Mouse (Mus musculus) neural tube, embryonic 11.5 days (tissue): ENCODE measurements around the gene Lrfn2. TPM values are rescaled to one million over a fixed set of nuclear protein-coding genes. Genes with fewer than 3 reads are reported as not detected.

Source experiments
- ATAC-seq: fragments of 200-750 bp; cut with Nextera tagmentation; 2 replicates; pipeline ENCODE4 v1.8.0; 2017; ENCODE audit warnings: moderate number of reproducible peaks, mild to moderate bottlenecking, moderate TSS enrichment, moderate library complexity; ENCODE audit not compliant: insufficient read depth, low FRiP score, low TSS enrichment
- DNase-seq: peaks from one replicate; pipeline ENCODE4 v3.0.0-alpha.2; 2015; ENCODE audit warnings: low spot score
- H3K27ac ChIP-seq: fragments of 300-500 bp; sonication (generic); 2 replicates; pipeline ENCODE4 v1.5.1; 2014; ENCODE audit warnings: low read depth, mild to moderate bottlenecking, low read length
- H3K27me3 ChIP-seq: fragments of 300-500 bp; sonication (generic); 2 replicates; pipeline ENCODE4 v1.6.1; 2014; ENCODE audit warnings: mild to moderate bottlenecking, low read length, mixed read lengths; ENCODE audit not compliant: control insufficient read depth, insufficient read depth
- H3K36me3 ChIP-seq: fragments of 300-500 bp; sonication (generic); 2 replicates; pipeline ENCODE4 v1.6.1; 2014; ENCODE audit warnings: mild to moderate bottlenecking, low read length, moderate library complexity, mixed read lengths; ENCODE audit not compliant: control insufficient read depth, insufficient read depth
- H3K4me1 ChIP-seq: fragments of 300-500 bp; sonication (generic); 2 replicates; pipeline ENCODE4 v1.6.1; 2014; ENCODE audit warnings: low read length, mixed read lengths; ENCODE audit not compliant: control insufficient read depth, insufficient read depth
- H3K4me2 ChIP-seq: fragments of 300-500 bp; sonication (generic); 2 replicates; pipeline ENCODE4 v1.6.1; 2014; ENCODE audit warnings: low read depth, mild to moderate bottlenecking, moderate library complexity
- H3K4me3 ChIP-seq: fragments of 300-500 bp; sonication (generic); 2 replicates; pipeline ENCODE4 v1.5.1; 2014; ENCODE audit warnings: low read depth, low read length
- H3K9ac ChIP-seq: fragments of 300-500 bp; sonication (generic); 2 replicates; pipeline ENCODE4 v1.6.1; 2014; ENCODE audit warnings: mild to moderate bottlenecking, low read length
- H3K9me3 ChIP-seq: fragments of 300-500 bp; sonication (generic); 2 replicates; pipeline ENCODE4 v1.6.1; 2016; ENCODE audit warnings: low read length; ENCODE audit not compliant: control insufficient read depth
- WGBS: fragments of 180-500 bp; shearing (Covaris S2); extraction: QIAGEN DNeasy Blood & Tissue Kit; methylation state at CpG from one replicate; pipeline ENCODE4 v1.1.7; 2014; 5-methylcytosine and 5-hydroxymethylcytosine counted together
- polyA plus RNA-seq: library from polyadenylated mRNA; unstranded; fragments of >200 nt; fragmentation: Nextera tagmentation; extraction: Ambion mirVana; gene quantifications from 2 replicates; pipeline ENCODE4 v1.2.1, GENCODE M21; 2014

The Lrfn2 gene
- polyA plus RNA-seq, 1 experiment from 2014 or later, result 1.1 TPM

DNA sequence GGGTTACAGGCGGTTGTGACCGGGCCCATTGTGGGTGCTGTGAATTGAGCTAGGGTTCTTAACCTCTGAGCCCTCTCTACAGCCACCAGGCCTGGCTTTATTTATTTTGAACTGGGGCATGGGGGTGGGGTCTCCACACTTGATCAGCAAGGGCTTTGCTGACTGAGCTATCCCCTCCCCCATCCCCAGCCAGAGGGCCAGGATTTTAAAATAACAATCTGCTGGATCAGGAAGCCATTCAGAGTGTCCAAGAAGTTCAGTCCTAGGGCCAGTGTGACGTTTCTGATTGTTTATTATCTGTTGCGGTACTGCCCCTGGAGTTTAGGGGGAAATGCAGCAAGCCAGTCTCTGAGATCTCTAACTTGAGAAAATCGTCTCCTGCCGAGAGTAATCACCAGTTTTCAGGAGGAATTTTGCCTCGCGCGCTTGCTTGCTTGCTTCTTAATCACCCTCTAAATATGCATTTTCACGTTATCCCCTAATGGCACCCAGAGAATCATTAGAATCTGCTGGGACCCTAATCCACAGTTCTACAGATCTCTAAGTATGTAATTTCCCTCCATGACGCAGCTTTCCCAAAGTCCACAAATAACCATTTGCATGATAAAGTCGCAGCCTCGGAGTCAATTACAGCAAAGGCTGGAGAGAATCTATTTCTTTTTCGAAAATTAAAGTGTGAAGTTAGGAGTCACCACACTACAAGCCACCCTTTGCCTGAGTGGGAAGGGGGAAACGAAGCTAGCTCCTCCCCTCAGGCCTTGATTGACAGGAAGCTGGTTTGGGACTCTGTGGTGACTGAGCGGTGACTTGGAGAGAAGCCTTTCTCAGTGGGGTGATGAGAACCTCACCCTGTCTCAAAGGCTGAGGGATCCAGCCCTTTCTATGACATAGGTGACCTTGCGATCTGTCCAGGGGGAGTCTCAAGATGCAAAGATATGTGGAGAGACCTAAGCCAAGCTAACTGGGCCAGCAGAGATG is 85.5 kb downstream of the Lrfn2 start:
- 44% methylated on average over 17 of the region's 17 CpGs for WGBS
- Histone ChIP-seq H3K9me3 (no peaks in the 10 kb centered on the region), H3K4me3 (no peak overlapping the region), H3K27me3 (no peaks in the 10 kb centered on the region), H3K4me2 (no peak overlapping the region), H3K36me3 (no peaks in the 10 kb centered on the region), H3K4me1 (no peaks in the 10 kb centered on the region), H3K9ac (no peak overlapping the region), H3K27ac (no peak overlapping the region)
- DNase-seq (no peak), ATAC-seq (no peak)

DNA sequence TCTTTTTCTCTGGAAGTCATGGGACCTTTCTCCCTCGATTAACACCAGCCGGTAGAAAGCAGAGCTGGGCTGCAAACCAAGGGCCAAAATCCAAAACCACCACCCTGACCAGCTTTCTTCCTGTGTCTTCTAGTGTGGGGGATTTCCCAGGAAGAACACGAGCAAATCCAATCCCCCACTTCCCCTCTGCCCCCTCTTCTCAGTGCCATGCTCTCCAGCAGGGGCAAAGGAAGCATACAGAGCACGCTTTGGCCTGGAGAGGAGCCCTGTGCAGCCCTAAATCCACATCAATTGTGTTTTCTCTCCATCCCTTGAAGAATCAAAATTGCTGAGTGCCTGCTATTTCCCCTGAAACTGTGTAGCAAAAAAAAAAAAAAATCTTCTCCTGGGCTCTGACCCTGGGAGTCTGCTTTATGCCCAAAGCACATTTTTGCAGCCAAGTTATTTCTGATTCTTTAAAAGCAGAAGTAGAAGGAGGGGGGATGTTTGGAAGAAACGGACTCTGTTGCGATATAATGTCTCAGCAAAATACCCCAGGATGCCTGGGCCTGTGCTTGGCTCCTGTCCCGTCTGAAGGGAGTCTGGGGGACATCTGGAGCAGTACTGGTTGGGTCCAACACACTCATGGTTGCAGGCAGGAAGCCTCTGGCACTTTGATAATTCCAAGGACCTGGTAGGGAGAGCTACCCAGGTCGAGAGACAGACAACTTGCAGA is 86.8 kb downstream of the Lrfn2 start:
- 83% methylated on average over 8 of the region's 8 CpGs for WGBS
- ATAC-seq (no peak), DNase-seq (no peak)
- Histone ChIP-seq H3K4me3 (no peak overlapping the region), H3K27ac (no peak overlapping the region), H3K9me3 (no peaks in the 10 kb centered on the region), H3K4me2 (no peak overlapping the region), H3K4me1 (no peaks in the 10 kb centered on the region), H3K27me3 (no peaks in the 10 kb centered on the region), H3K9ac (no peak overlapping the region), H3K36me3 (no peaks in the 10 kb centered on the region)

DNA sequence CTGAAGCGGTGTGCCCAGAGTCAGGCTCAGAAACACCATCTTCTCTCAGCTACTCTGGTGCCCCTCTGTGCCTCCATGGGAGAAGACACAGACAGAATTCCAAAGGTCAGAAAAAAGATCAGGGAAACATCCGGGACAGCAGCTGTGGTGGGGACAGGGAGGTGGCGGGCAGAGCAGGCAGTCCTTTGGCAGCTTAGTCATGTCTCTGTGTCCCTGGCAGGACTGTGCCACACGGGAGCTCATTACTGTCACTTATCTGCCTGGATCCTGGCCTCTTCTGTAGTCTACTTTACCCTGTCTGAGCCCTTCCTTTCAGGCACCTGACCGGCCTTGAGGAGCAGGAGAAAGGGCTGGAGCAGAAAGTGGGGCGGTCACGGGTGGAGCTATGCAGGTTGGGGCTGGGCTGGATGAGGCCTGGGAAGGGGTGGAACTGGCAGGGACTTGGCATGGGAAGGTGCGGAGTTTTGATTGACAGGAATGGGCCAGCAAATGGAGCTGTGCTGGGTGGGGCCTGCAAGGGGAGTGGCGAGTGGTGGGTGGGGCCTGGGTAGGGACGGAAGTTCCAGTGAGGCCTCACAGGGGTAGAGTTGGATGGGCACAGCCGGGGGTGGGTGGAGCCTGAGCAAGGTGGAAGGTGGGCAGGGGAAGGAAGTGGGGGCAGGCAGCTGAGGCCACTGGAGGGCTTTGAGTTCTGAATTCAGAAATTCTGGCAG is 97.5 kb downstream of the Lrfn2 start:
- no peak overlapping the region for H3K4me3 ChIP-seq
- H3K9me3 ChIP-seq, result no peaks in the 10 kb centered on the region
- H3K27me3 ChIP-seq, result no peaks in the 10 kb centered on the region
- H3K4me1 ChIP-seq, result no peaks in the 10 kb centered on the region
- 40% methylated on average over 11 of the region's 11 CpGs for WGBS
- ATAC-seq (no peak; the same call in 1 of the 2 replicates), DNase-seq (no peak)
- no peak overlapping the region for H3K4me2 ChIP-seq
- H3K27ac ChIP-seq, result no peak overlapping the region
- H3K9ac ChIP-seq, result no peak overlapping the region
- H3K36me3 ChIP-seq, result no peaks in the 10 kb centered on the region

DNA sequence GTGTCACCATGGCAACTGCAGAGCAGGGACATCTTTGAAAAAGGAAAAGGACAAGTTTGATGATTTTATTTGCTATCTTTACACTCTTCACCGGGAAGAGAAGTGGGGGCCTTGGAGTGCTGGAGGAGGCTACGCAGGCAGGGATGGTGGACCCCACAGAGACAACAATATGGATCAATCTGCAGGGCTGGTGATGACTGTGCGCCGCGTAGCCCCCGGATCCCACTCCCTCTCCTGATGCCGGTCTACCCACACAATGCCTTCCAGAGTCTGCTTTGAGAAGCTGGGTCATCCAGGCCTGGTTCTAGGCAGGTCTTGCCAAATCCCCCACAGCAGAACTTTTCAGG is 98.1 kb downstream of the Lrfn2 start:
- H3K36me3 ChIP-seq, result no peaks in the 10 kb centered on the region
- no peak overlapping the region for H3K27ac ChIP-seq
- no peaks in the 10 kb centered on the region for H3K4me1 ChIP-seq
- DNase-seq (no peak), ATAC-seq (no peak)
- no peaks in the 10 kb centered on the region for H3K9me3 ChIP-seq
- H3K4me3 ChIP-seq, result no peak overlapping the region
- H3K4me2 ChIP-seq, result no peak overlapping the region
- WGBS, result 79% methylated on average over 7 of the region's 7 CpGs
- H3K9ac ChIP-seq, result no peak overlapping the region
- no peaks in the 10 kb centered on the region for H3K27me3 ChIP-seq

DNA sequence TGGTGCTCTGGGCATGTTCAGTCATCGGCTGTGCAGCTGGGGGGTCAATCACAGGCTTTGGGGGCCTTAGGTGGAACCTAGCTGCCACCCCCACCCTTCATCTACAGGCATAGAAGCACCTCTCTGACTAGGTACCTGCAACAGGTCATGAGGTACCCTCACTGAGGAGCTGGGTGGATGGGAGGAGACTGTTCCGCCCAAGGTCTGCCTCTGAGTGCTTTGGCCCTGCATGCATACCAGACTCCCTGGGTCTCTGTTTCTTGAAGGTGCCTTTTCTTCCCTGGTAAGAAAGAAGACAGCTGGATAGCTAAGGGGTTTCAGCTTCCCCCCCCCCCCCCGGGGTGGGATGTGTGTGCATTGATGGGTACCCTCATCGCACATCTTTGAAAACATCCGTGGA is 98.7 kb downstream of the Lrfn2 start:
- Histone ChIP-seq H3K9me3 (no peaks in the 10 kb centered on the region), H3K4me1 (no peaks in the 10 kb centered on the region), H3K27ac (no peak overlapping the region), H3K4me2 (no peak overlapping the region), H3K36me3 (no peaks in the 10 kb centered on the region), H3K4me3 (no peak overlapping the region), H3K9ac (no peak overlapping the region), H3K27me3 (no peaks in the 10 kb centered on the region)
- DNase-seq (no peak), ATAC-seq (no peak)
- WGBS, result 91% methylated on average over 5 of the region's 5 CpGs

DNA sequence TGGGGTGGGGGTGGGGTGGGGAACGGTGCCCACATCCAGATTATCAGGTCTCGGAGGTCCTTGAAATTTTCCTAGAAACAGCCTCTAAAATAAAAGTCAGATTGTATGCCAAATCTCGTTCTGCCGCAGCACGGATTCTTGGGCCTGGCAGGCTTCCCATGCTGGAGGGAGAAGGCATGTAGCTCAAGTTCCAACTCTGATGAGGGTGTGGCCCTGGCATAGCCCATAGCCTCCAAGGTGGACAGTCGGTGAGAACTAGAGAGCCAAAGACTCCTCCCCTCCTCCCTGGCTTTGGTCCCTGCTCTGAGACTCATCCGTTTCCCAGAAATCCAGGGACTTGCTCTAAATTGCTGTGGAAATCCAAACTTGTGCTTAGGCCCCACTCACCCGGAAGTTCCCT is 99.6 kb downstream of the Lrfn2 start:
- Histone ChIP-seq H3K27me3 (no peaks in the 10 kb centered on the region), H3K9ac (no peak overlapping the region), H3K36me3 (no peaks in the 10 kb centered on the region), H3K27ac (no peak overlapping the region), H3K4me3 (no peak overlapping the region), H3K9me3 (no peaks in the 10 kb centered on the region), H3K4me2 (no peak overlapping the region), H3K4me1 (no peaks in the 10 kb centered on the region)
- no peak for ATAC-seq
- 87% methylated on average over 8 of the region's 8 CpGs for WGBS
- DNase-seq, result no peak

DNA sequence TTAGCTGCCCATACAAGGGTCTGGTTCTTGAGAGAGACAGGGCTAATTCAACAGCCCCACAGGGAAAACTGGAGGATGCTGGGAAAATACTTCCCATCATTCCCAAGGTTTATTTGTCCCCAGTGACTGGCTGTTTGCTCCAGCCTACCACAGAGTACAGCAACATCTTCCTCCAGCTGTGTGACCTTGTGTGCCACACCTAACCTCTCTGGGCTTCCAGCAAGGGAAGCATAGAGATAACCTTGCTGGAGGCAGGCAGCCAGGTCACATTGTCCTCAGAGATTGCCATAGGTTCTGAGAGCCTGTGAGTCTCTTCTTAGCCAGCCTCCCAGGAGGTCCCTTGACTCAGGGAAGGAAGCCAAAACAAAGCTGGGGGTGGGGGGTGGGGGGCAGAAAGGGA is 101.1 kb downstream of the Lrfn2 start:
- Histone ChIP-seq H3K9ac (no peak overlapping the region), H3K36me3 (no peaks in the 10 kb centered on the region), H3K4me1 (no peaks in the 10 kb centered on the region), H3K27me3 (no peaks in the 10 kb centered on the region), H3K9me3 (no peaks in the 10 kb centered on the region), H3K4me3 (no peak overlapping the region), H3K27ac (no peak overlapping the region), H3K4me2 (no peak overlapping the region)
- DNase-seq (no peak), ATAC-seq (no peak)

DNA sequence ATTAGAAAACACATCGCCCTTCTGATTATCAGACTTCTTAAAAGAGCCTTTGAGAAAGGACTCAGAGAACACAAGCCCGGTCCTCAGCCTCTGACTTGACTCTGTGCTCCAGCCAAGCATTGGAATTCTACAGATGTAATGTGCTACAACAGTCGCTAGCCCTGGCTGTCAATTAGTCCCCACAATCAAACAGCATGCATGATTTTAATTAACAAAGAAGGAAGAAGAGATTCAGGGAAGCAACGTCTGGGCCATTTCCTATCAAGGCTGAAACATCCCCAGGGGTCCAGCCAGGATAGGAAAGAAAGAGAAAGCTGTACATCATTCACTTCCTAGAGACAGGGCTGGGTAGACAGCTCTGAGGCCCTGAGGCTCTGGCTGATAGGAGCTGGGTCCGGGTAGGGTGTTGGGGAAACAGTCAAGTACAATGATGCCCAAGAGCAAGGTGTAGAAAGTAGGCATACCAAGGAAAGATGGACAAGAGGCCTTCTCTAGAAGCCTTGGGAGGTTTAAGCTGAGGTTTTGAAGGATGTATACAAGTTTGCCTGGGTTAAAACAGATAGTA is 101.6 kb downstream of the Lrfn2 start:
- no peak overlapping the region for H3K27ac ChIP-seq
- no peak overlapping the region for H3K9ac ChIP-seq
- H3K4me3 ChIP-seq, result no peak overlapping the region
- H3K36me3 ChIP-seq, result no peaks in the 10 kb centered on the region
- H3K9me3 ChIP-seq, result no peaks in the 10 kb centered on the region
- H3K4me2 ChIP-seq, result no peak overlapping the region
- ATAC-seq (no peak), DNase-seq (no peak)
- no peaks in the 10 kb centered on the region for H3K27me3 ChIP-seq
- WGBS, result 38% methylated on average over 5 of the region's 5 CpGs
- no peaks in the 10 kb centered on the region for H3K4me1 ChIP-seq
